Mouse (Mus musculus): ENCODE data around the gene Smco2.

- TF ChIP-seq CTCF (IDR thresholded peaks at IDR 0.05; ENCODE audit: borderline replicate concordance, control insufficient read depth, extremely low read depth, insufficient read depth, low read length, poor library complexity) (no peak), POLR2A (IDR thresholded peaks at IDR 0.05; ENCODE audit: control insufficient read depth, extremely low read depth, insufficient read depth, low read length, poor library complexity) (no peak)
Observed at GRCm38 (mm10) chr6:146835784-146836183, 14.1 kb upstream of the Smco2 start.

Measured in thymus, adult 2 months (tissue).